Mouse (Mus musculus): ENCODE data around the gene Irak2.

- TF ChIP-seq TAL1 (IDR thresholded peaks at IDR 0.05; ENCODE audit: low read length), result no peak
- no peak for TF ChIP-seq GATA1 (IDR thresholded peaks at IDR 0.05; ENCODE audit: low read length)
Measured at GRCm38 (mm10) chr6:113714276-113714675, 76.0 kb downstream of the Irak2 start.

All from erythroblast, embryonic 14.5 days (primary cell).